Mouse (Mus musculus) left cerebral cortex, postnatal 36 days (tissue): Measurements from ENCODE around the gene Mfsd7a. TPM values are rescaled to one million over a fixed set of nuclear protein-coding genes. Genes with fewer than 3 reads are reported as not detected.
"Not testable (repeated sequence)": the region's sequence is repeated elsewhere in the genome, so short reads cannot be mapped to it uniquely, and the experiment has no call there.

Experiments used
- DNase-seq, 2 experiments: peaks; one replicate each; pipeline ENCODE4 v3.0.0; 2021 to 2022; ENCODE audit warnings: low spot score in 2 of 2, mixed read lengths in 1 of 2
- intact Hi-C: fragments of 180-260 bp; cut with DNase I; formaldehyde crosslinking; loops from one replicate; pipeline ENCODE4 v1.15.1; 2025
- total RNA-seq, 2 experiments: library from RNA; stranded (reverse); gene quantifications; 2 replicates each; pipeline ENCODE4 v1.2.3; 2021

Gene Mfsd7a
- under 1 TPM; 0.94 to 0.97 TPM for total RNA-seq

DNA sequence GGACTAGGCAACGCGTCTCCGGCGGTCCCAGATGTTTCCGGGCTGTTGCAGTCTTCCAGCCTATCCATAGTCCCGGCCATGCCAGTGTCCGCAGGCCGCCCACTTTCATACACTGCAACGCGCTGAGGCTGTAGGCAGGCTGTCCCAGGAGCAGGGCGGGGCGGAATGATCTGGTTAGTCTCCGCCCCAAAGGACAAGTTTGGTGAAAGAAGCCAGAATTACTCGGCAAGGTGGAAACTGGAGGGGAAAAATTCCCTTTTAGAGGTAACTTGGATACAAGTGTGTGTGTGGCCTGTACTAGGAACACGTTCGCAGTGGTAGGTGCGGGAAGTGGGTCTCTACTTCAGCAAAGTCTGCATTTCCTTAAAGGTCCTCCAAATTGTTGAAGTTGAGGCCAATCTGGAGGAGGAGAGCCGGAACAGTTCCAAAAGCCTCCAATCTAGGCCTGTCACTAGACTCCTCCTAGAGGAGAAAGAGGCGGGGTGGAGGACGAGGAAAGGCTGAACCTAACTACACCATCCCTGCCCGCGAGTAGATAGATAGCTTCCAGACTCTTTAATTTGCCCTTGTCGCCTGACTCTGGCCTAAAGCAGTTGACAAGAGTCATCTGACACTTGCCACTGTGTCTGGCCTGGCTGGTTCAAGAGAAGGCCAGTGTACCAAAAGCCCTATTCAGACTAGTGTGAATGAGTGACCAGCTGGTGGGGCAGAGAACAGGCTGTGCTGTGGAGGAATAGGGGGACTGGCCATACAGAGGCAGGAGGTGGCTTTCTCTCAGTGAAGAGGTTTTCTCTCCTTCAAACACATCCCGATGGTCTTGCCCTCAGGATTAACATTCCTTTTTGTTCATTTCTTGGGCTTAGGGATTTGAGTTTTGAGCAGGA is at the start of gene Mfsd7a:
TSS of gene Mfsd7a (minus strand) at position 107 of the 884 bp plus-strand sequence.
- DNase-seq = no peak
- intact Hi-C loops = no loop called here

DNA sequence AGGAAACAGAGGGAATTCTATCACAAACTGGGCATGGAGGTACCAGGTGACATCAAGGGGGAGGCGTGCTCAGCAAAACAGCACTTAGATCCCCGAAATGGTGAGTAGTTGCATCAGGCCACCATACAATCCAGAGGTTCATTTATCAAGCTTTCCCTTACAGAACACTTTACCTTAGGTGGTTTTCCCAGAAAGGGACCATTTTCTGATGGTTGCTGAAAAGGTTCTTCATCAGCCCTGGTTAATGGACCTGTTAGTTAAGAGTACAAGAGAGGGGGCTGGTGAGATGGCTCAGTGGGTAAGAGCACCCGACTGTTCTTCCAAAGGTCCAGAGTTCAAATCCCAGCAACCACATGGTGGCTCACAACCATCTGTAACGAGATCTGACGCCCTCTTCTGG is 37.5 kb upstream of the Mfsd7a start:
- DNase-seq, intact Hi-C loops: not testable (repeated sequence)

DNA sequence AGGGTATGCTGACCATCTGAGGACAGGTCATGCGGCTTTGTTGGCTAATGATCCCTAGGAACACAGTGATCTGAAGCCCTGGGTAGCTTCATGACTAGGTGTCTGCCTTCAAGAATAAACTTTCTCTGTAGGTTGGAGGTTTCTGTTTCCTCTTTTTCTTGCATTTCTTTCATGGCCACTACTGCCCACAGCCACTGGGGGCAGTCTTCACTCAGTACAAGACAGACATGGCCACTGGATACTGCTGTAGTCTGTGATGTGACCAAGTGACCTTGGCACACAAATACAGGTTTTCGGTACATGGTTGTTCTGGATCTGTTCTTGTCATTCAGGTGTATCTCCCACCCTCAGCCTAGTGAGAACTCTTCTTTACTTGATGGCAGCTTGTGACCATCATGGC is 36.5 kb upstream of the Mfsd7a start:
- intact Hi-C loops = no loop called here
- DNase-seq = no peak

DNA sequence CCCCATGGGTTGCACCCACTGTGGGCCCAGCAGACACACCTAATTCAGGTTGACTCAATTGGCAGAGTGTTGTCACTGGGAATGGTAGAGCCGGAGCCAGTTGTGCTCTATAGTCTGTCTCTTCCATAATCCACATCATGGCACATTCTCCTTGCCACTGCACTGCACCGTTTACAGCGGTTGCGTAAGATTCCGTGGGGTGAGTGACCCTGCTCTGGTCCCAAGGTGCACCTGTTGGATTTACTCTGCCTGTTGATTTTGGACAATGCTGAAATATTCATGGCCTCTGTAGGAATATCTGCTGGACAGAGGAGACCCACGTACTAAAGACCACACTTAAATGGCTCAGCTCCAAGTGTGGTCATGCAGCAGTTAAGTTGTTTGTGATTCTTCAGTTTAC is 34.3 kb upstream of the Mfsd7a start:
- no peak for DNase-seq
- intact Hi-C loops = no loop called here

GRCm38 (mm10) chr5:108475977-108476376 is 27.3 kb upstream of the Mfsd7a start:
- DNase-seq = no peak
- intact Hi-C loops = no loop called here

DNA sequence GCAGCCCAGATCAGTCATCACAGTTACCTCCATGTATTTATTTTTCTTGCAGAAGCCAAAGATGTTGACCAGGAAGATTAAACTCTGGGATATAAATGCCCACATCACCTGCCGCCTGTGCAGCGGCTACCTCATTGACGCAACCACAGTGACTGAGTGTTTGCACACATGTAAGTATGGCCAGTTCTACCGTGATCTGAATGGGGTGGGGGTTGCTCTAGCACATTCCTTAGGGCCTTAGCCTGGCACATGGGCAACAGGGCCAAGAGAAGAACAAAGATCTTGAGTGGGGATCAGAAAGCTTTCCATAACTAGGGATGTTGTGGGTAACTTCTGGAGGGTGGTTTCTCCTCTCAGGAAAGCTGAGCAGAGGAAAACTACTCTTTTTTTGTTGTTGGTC is 25.0 kb upstream of the Mfsd7a start:
- intact Hi-C loops = no loop called here

DNA sequence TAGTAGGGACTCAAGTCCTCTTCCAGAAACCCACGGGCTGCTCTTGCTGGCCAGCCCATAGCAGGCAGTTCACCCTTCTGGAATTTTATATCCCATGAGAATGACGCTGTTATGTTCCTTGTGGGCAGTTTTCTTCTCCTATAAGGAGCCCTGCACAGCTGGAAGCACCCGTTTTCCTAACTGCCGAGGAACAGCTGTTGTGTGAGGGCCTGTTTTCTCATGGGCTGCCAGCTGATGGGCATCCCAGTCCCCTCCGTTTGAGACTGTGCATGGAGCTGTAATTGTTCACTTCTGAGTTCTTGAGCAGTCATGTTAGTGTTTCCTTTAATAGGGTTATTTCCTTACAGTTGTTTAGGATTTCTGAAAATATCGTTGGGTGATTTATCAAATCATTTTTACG is 20.9 kb upstream of the Mfsd7a start:
- DNase-seq = no peak
- intact Hi-C loops = no loop called here

More for the DNA sequence above, 25.0 kb upstream of the Mfsd7a start:
- no peak for DNase-seq

DNA sequence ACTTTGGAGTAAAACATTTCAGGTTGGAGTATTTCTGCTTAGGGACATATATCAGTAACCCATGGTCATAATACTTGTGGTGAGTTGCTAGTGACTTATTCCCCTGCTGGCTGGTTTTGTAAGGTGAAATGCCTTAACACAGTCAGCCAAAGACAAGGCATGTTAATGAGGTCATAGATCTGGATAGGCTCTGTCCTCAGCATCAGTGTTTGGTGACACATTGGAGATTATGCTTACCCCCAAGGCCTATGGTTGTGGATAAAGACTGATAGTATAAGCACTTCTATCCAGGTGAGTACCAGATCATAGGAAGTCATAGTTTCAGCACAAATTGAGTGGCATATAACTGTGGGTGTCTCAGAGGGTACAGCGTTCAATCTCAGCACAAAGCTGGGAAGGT is 18.0 kb upstream of the Mfsd7a start:
- no peak for DNase-seq
- intact Hi-C loops = no loop called here

- DNase-seq = no peak
- intact Hi-C loops = no loop called here
Measured at GRCm38 (mm10) chr5:108465131-108465891, 16.6 kb upstream of the Mfsd7a start.

- intact Hi-C loops = loop anchor here (5.0 kb wide), 1 partner anchor 95 kb away; the partner anchor contains the start of gene Gm42517
- DNase-seq = no peak
Measured at GRCm38 (mm10) chr5:108462446-108462845, 13.8 kb upstream of the Mfsd7a start.

GRCm38 (mm10) chr5:108461082-108462065 is 12.7 kb upstream of the Mfsd7a start, which contains the start of gene Pcgf3:
Gene Pcgf3, plus strand, starts transcription at chr5:108461232.
- DNase-seq = peak; percentile 94 to 95
- intact Hi-C loops = loop anchor here (5.0 kb wide), 1 partner anchor 94 kb away; the partner anchor contains the start of gene Gm42517

DNA sequence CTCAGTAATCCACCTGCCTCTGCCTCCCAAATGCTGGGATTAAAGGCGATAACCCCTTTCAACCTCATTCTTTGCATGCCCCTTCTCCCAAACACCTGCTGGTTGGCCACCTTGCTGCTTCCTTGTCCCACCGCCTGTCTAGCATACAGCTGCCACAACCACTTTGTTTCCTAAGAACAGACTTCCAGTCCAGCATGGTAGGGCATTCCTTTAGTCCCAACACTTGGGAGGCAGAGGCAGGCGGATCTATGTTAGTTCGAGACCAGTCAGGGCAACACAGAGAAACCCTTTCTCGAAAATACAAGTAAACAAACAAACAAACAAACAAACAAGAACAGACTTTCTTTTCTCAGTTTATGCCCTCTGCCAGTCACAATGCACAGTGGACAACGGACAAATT is 11.8 kb upstream of the Mfsd7a start:
- no peak for DNase-seq
- intact Hi-C loops = loop anchor here (5.0 kb wide), 1 partner anchor 93 kb away; the partner anchor contains the start of gene Gm42517

GRCm38 (mm10) chr5:108458706-108459105 is 10.0 kb upstream of the Mfsd7a start:
- no peak for DNase-seq
- intact Hi-C loops = no loop called here

DNA sequence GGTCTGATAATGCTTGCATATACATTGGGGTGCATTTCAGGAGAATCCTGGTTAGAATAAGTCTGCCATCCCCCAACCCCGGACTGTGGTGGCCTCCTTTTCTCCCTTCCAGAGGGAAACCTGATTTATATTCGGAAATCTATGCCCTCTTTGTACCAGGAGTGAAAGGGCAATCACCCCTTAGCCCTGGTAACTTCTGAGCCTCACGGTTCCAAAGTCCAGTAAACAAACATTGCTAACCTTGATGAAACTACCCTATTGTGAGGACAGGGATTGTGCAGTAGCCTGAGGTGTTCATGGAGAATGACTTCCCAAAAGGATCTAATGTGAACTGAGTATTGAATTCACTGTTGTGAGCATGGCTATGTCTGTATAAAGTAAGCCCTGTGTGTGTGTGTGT is 5.4 kb upstream of the Mfsd7a start:
- intact Hi-C loops = no loop called here

DNA sequence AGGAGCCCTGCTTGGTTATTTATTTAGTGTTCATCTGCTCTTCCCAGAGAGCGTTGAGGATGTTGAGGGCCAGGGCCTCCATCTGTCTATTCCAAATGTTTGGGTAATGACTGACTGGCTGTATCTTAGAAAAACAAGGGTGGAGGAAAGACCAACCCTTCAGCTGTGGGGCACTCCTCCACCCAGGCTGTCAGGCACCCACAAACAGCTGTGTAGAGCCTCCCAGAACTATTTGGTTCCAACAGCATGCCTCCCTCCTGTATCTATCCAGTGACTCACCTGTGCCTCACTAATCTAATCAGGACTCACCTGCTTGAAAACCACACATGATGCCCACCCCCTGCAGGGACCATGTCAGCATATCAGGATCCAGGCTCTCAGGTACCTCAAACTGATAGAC is 3.7 kb upstream of the Mfsd7a start:
- intact Hi-C loops = no loop called here
- no peak for DNase-seq

More for the DNA sequence above, 5.4 kb upstream of the Mfsd7a start:
- DNase-seq = no peak

- no peak for DNase-seq
- intact Hi-C loops = no loop called here
Measured at GRCm38 (mm10) chr5:108451611-108452010, 2.9 kb upstream of the Mfsd7a start.

DNA sequence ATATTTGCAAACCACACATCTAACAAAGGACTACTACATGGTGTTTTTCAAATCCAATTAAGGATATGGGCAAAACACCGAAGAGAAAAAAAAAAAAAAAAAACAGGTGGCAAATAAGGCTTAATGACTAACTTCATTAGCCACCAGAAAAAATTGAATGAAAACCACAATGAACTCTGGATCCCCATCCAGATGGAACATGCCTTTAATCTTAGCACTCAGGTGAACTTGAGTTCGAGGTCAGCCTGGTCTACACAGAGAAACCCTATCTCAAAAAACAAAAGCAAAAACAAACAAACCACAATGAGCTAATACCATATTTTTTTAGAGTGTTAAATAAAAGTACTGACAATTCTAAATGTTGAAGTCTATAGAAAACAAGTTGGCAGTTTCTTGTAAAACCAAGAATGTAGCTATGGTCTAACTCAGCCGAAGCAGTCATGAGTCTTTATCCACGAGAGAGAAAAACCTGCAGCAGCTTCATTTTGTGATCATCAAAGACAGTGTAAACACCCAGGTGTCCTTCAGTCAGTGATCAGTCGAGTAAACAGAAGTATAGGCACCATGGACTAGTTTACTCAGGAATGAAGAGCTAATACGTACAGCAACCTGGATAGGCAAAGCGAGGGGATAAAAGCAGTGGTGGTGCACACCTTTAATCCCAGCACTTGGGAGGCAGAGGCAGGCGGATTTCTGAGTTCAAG is 2.3 kb upstream of the Mfsd7a start:
- DNase-seq = no peak
- intact Hi-C loops = no loop called here

- intact Hi-C loops = no loop called here
- DNase-seq = no peak
Measured at GRCm38 (mm10) chr5:108447857-108448256, 834 bp downstream of the Mfsd7a start.

DNA sequence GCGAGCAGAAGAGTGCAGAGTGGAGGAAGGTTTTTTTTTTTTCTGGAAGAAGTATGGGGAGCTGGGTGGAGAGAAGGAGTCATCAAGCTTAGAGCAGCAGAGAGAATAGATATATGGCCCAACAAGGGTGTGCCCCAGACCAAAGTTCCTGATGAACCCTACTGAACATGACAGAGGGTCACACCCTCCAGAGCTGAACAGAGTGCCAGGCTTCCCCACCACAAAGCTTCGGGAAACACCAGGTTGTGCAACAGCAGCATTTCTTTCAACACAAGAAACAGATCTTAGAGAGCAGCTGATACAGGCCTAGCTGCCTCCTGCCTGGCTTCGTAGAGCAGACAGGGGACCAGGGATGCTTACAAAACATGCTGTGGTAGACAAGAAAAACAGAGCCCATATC is 1.7 kb downstream of the Mfsd7a start:
- DNase-seq = no peak

More for the DNA sequence above, 1.7 kb downstream of the Mfsd7a start:
- intact Hi-C loops = no loop called here
